Comparison of ENCODE assay signal across 8 mouse cellular contexts in genomic region chr6:149409341-149409740, GRCm38 (mm10). TPM values are rescaled to one million over a fixed set of nuclear protein-coding genes. Genes with fewer than 3 reads are reported as not detected.
DNase-seq lines count a peak whose midpoint lies in the region; ATAC-seq and TF ChIP-seq lines count a peak whose summit lies in the region.

No protein-coding gene starts in this region.

- peak overlapping the region; percentile 63 for H3K4me3 ChIP-seq in lung, adult 2 months (replicated peaks; ENCODE audit: extremely low read depth, low read depth, low read length)
- H3K4me3 ChIP-seq in embryonic facial prominence, embryonic 12.5 days, result peak overlapping the region; percentile 69
- peak overlapping the region; percentile 76 for H3K4me3 ChIP-seq in hindbrain, embryonic 13.5 days
- H3K4me3 ChIP-seq in midbrain, postnatal 0 days (ENCODE audit: low read depth, low read length), result peak overlapping the region; percentile 79

- no peak for TF ChIP-seq CTCF in lung, adult 2 months (IDR thresholded peaks at IDR 0.05; ENCODE audit: insufficient read depth, low read length)
- TF ChIP-seq CTCF in midbrain, postnatal 0 days (IDR thresholded peaks at IDR 0.05), result no peak

- intact Hi-C loops in left cerebral cortex, postnatal 25 days (cut with DNase I), result loop anchor here (5.0 kb wide), 1 partner anchor 102 kb away; the partner anchor contains the start of gene Resf1

- no peaks in the 10 kb centered on the region for H3K4me1 ChIP-seq in lung, adult 2 months (ENCODE audit: control insufficient read depth, insufficient read depth, low read length)
- H3K4me1 ChIP-seq in embryonic facial prominence, embryonic 12.5 days, result 0 out of 2 replicates have a peak, but pooled peaks cover 4% of the 10 kb centered on the region
- peaks cover 11% of the 10 kb centered on the region for H3K4me1 ChIP-seq in hindbrain, embryonic 13.5 days (replicated peaks)
- no peaks in the 10 kb centered on the region for H3K4me1 ChIP-seq in midbrain, postnatal 0 days (ENCODE audit: insufficient read depth, low read length)

- H3K9me3 ChIP-seq in embryonic facial prominence, embryonic 12.5 days, result no peaks in the 10 kb centered on the region
- no peaks in the 10 kb centered on the region for H3K9me3 ChIP-seq in hindbrain, embryonic 13.5 days
- no peaks in the 10 kb centered on the region for H3K9me3 ChIP-seq in midbrain, postnatal 0 days (ENCODE audit: low read length)

- WGBS in lung, adult 2 months, result 2% methylated on average over 11 of the region's 11 CpGs
- 2% methylated on average over 11 of the region's 11 CpGs for WGBS in embryonic facial prominence, embryonic 12.5 days
- under 1% methylated on average over 11 of the region's 11 CpGs for WGBS in hindbrain, embryonic 13.5 days
- under 1% methylated on average over 11 of the region's 11 CpGs for WGBS in midbrain, postnatal 0 days

- ATAC-seq in embryonic facial prominence, embryonic 12.5 days (ENCODE audit: insufficient number of reproducible peaks, insufficient read depth, low FRiP score, low TSS enrichment), result no peak
- ATAC-seq in hindbrain, embryonic 13.5 days (ENCODE audit: low FRiP score), result peak; percentile 62
- peak; percentile 70 for ATAC-seq in midbrain, postnatal 0 days (ENCODE audit: low FRiP score)

- no peak for TF ChIP-seq POLR2A in lung, adult 2 months (IDR thresholded peaks at IDR 0.05; ENCODE audit: borderline replicate concordance, extremely low read depth, low read depth, low read length)

- DNase-seq in lung, adult 2 months, result no peak
- DNase-seq in lung, postnatal 14 days, result no peak
- peak; percentile 39 for DNase-seq in R1 (ENCODE audit: low read depth, low spot score)
- peak; percentile 50 to 55 for DNase-seq in left cerebral cortex, postnatal 25 days (ENCODE audit: low spot score in 2 of 2)
- peak; percentile 30 for DNase-seq in midbrain, postnatal 0 days (ENCODE audit: low spot score)
- DNase-seq in thymus, postnatal 36 days, result no peak

- H3K36me3 ChIP-seq in embryonic facial prominence, embryonic 12.5 days, result no peaks in the 10 kb centered on the region
- H3K36me3 ChIP-seq in hindbrain, embryonic 13.5 days, result peaks cover 3% of the 10 kb centered on the region
- no peaks in the 10 kb centered on the region for H3K36me3 ChIP-seq in midbrain, postnatal 0 days (ENCODE audit: insufficient read depth, low read length)

- H3K27ac ChIP-seq in embryonic facial prominence, embryonic 12.5 days, result peak overlapping the region; percentile 58; the same call in 1 of the 2 replicates
- H3K27ac ChIP-seq in hindbrain, embryonic 13.5 days, result peak overlapping the region; percentile 96
- peak overlapping the region; percentile 96 for H3K27ac ChIP-seq in midbrain, postnatal 0 days (ENCODE audit: low read depth, low read length)

- peak overlapping the region; percentile 77 for H3K4me2 ChIP-seq in embryonic facial prominence, embryonic 12.5 days (replicated peaks)
- H3K4me2 ChIP-seq in hindbrain, embryonic 13.5 days, result peak overlapping the region; percentile 71
- H3K4me2 ChIP-seq in midbrain, postnatal 0 days (ENCODE audit: low read depth, low read length, poor library complexity, severe bottlenecking), result peak overlapping the region; percentile 65

- no peaks in the 10 kb centered on the region for H3K27me3 ChIP-seq in embryonic facial prominence, embryonic 12.5 days
- no peaks in the 10 kb centered on the region for H3K27me3 ChIP-seq in hindbrain, embryonic 13.5 days
- H3K27me3 ChIP-seq in midbrain, postnatal 0 days (ENCODE audit: insufficient read depth, low read length), result no peaks in the 10 kb centered on the region

- H3K9ac ChIP-seq in embryonic facial prominence, embryonic 12.5 days, result peak overlapping the region; percentile 52
- H3K9ac ChIP-seq in hindbrain, embryonic 13.5 days, result peak overlapping the region; percentile 89
- peak overlapping the region; percentile 91 for H3K9ac ChIP-seq in midbrain, postnatal 0 days (replicated peaks; ENCODE audit: low read length, poor library complexity, severe bottlenecking)

RNA-seq across cellular contexts. Expression of gene Bicd1, which starts 0.7 kb away (rescaled TPM):
- 0.61 and 0.79 TPM in 2 replicates for polyA plus RNA-seq in lung, adult 2 months (2012; rRNA removed)
- 7.3 and 9.1 TPM in 2 replicates for polyA plus RNA-seq in embryonic facial prominence, embryonic 12.5 days (2016; fragmentation: Nextera tagmentation; extraction: Ambion mirVana)
- 41.0 and 44.5 TPM in 2 replicates for polyA plus RNA-seq in hindbrain, embryonic 13.5 days (2015; fragmentation: Nextera tagmentation; extraction: Ambion mirVana)
- 10 to 100 TPM; 52.4 to 56.3 TPM for total RNA-seq in left cerebral cortex, postnatal 25 days (2021)
- 41.5 and 64.0 TPM in 2 replicates for total RNA-seq in midbrain, postnatal 0 days (2014; rRNA removed)
- 35.4 and 40.4 TPM in 2 replicates for polyA plus RNA-seq in midbrain, postnatal 0 days (2015; fragmentation: Nextera tagmentation; extraction: Ambion mirVana)

Comparison
In these comparisons a context has a peak if more than half of its experiments do, and no peak if none do; other contexts are left out.
1. DNase-seq: peak in R1 (single experiment), left cerebral cortex, postnatal 25 days (2 of 2) and midbrain, postnatal 0 days (single experiment); none in lung, adult 2 months (single experiment), lung, postnatal 14 days (single experiment) and thymus, postnatal 36 days (0 of 2).
2. Peak in every context shown above with its lines, with median percentiles within 50 percentile points of each other: H3K4me3 ChIP-seq, H3K27ac ChIP-seq, H3K4me2 ChIP-seq and H3K9ac ChIP-seq.